Mouse (Mus musculus): ENCODE measurements around the gene Megf8.

Megf8 gene

GRCm38 (mm10) chr7:25294960-25295722 lies 21.8 kb upstream of the Megf8 start:
- CTCF ChIA-PET = no interaction called here

- CTCF ChIA-PET = interaction anchor here (0.6 to 0.8 kb wide), 2 partner anchors 30 to 103 kb away, joined by 3 to 8 read pairs; no protein-coding TSS in a partner anchor
Observed at GRCm38 (mm10) chr7:25296945-25297453, 20.0 kb upstream of the Megf8 start.

- CTCF ChIA-PET = interaction anchor here (0.6 to 0.8 kb wide), 2 partner anchors 29 to 103 kb away, joined by 3 to 8 read pairs; no protein-coding TSS in a partner anchor
Observed at GRCm38 (mm10) chr7:25297454-25298325, 19.3 kb upstream of the Megf8 start, which contains the start of gene Pafah1b3. TSS of gene Pafah1b3 (minus strand) at chr7:25297986.

- CTCF ChIA-PET = no interaction called here
Observed at GRCm38 (mm10) chr7:25301063-25301462, 15.9 kb upstream of the Megf8 start, which contains the start of gene Prr19. TSS of gene Prr19 (plus strand) at chr7:25301411.

- CTCF ChIA-PET = no interaction called here
Observed at GRCm38 (mm10) chr7:25303003-25303684, 13.8 kb upstream of the Megf8 start.

GRCm38 (mm10) chr7:25303685-25304006 lies 13.3 kb upstream of the Megf8 start:
- CTCF ChIA-PET = no interaction called here

GRCm38 (mm10) chr7:25305481-25305880 lies 11.5 kb upstream of the Megf8 start:
- CTCF ChIA-PET = no interaction called here

- CTCF ChIA-PET = interaction anchor here (0.6 kb wide), 1 partner anchor 40 kb away, joined by 5 read pairs; no protein-coding TSS in a partner anchor
Observed at GRCm38 (mm10) chr7:25305956-25306613, 10.9 kb upstream of the Megf8 start, which contains the start of gene Tmem145. TSS of gene Tmem145 (plus strand) at chr7:25306106.

- CTCF ChIA-PET = interaction anchor here (0.6 kb wide), 1 partner anchor 40 kb away, joined by 5 read pairs; no protein-coding TSS in a partner anchor
Observed at GRCm38 (mm10) chr7:25306614-25306996, 10.4 kb upstream of the Megf8 start.

GRCm38 (mm10) chr7:25308702-25309318 lies 8.2 kb upstream of the Megf8 start:
- CTCF ChIA-PET = no interaction called here

GRCm38 (mm10) chr7:25309425-25309824 lies 7.5 kb upstream of the Megf8 start:
- CTCF ChIA-PET = no interaction called here

GRCm38 (mm10) chr7:25311193-25311592 lies 5.8 kb upstream of the Megf8 start:
- CTCF ChIA-PET = no interaction called here

- CTCF ChIA-PET = interaction anchor here (0.6 kb wide), 1 partner anchor 17 kb away, joined by 3 read pairs; no protein-coding TSS in a partner anchor
Observed at GRCm38 (mm10) chr7:25313325-25313724, 3.6 kb upstream of the Megf8 start.

GRCm38 (mm10) chr7:25314606-25315305 lies 2.2 kb upstream of the Megf8 start:
- CTCF ChIA-PET = interaction anchor here (0.6 kb wide), 1 partner anchor 76 kb away, joined by 11 read pairs; no protein-coding TSS in a partner anchor

GRCm38 (mm10) chr7:25315306-25316041 lies 1.5 kb upstream of the Megf8 start:
- CTCF ChIA-PET = no interaction called here

- CTCF ChIA-PET = no interaction called here
Observed at GRCm38 (mm10) chr7:25317446-25317999, 559 bp downstream of the Megf8 start.

GRCm38 (mm10) chr7:25322058-25322484 lies 5.1 kb downstream of the Megf8 start:
- CTCF ChIA-PET = interaction anchor here (0.8 kb wide), 1 partner anchor 144 kb away, joined by 3 read pairs; no protein-coding TSS in a partner anchor

GRCm38 (mm10) chr7:25323219-25323618 lies 6.3 kb downstream of the Megf8 start:
- CTCF ChIA-PET = no interaction called here

- CTCF ChIA-PET = interaction anchor here (0.6 to 0.7 kb wide), 2 partner anchors 21 to 62 kb away, joined by 3 read pairs; no protein-coding TSS in a partner anchor
Observed at GRCm38 (mm10) chr7:25325431-25325830, 8.5 kb downstream of the Megf8 start.

Measured in spleen, embryonic (tissue).